Mouse (Mus musculus): Measurements from ENCODE around the gene Kcnh2.
"Not testable (repeated sequence)": the region's sequence is repeated elsewhere in the genome, so short reads cannot be mapped to it uniquely, and the experiment has no call there.

The Kcnh2 gene
- long read RNA-seq, experiment 1, partial matches to known transcripts: 1 of 3 reads
- long read RNA-seq, experiment 1, other reads (novel, unspliced or antisense): 1 of 3 reads
- long read RNA-seq, experiment 2, partial matches to known transcripts: 1 of 2 reads
- long read RNA-seq, experiment 2, other reads (novel, unspliced or antisense): 1 of 2 reads

- intact Hi-C loops (cut with DNase I): no loop called here
Measured at GRCm38 (mm10) chr5:24351278-24351677, at the start of gene Kcnh2. Gene Kcnh2 (minus strand): TSS chr5:24351604.

GRCm38 (mm10) chr5:24400362-24400761 lies 49.0 kb upstream of the Kcnh2 start:
- intact Hi-C loops (cut with DNase I): no loop called here

- intact Hi-C loops (cut with DNase I): no loop called here
Measured at GRCm38 (mm10) chr5:24399686-24400085, 48.3 kb upstream of the Kcnh2 start.

- intact Hi-C loops (cut with DNase I): not testable (repeated sequence)
Measured at GRCm38 (mm10) chr5:24396254-24396653, 44.9 kb upstream of the Kcnh2 start.

GRCm38 (mm10) chr5:24394165-24394894 lies 42.9 kb upstream of the Kcnh2 start:
- intact Hi-C loops (cut with DNase I): no loop called here

GRCm38 (mm10) chr5:24393392-24393997 lies 42.1 kb upstream of the Kcnh2 start, which contains the start of gene Abcb8:
Gene Abcb8 (plus strand): TSS chr5:24393663.
- intact Hi-C loops (cut with DNase I): no loop called here

GRCm38 (mm10) chr5:24392724-24393123 lies 41.3 kb upstream of the Kcnh2 start:
- intact Hi-C loops (cut with DNase I): no loop called here

- intact Hi-C loops (cut with DNase I): no loop called here
Measured at GRCm38 (mm10) chr5:24391864-24392263, 40.5 kb upstream of the Kcnh2 start, which contains the start of gene Atg9b. Gene Atg9b (minus strand): TSS chr5:24392143.

- intact Hi-C loops (cut with DNase I): no loop called here
Measured at GRCm38 (mm10) chr5:24389658-24390020, 38.2 kb upstream of the Kcnh2 start.

GRCm38 (mm10) chr5:24389011-24389657 lies 37.7 kb upstream of the Kcnh2 start:
- intact Hi-C loops (cut with DNase I): no loop called here

GRCm38 (mm10) chr5:24388246-24388915 lies 37.0 kb upstream of the Kcnh2 start:
- intact Hi-C loops (cut with DNase I): no loop called here

- intact Hi-C loops (cut with DNase I): no loop called here
Measured at GRCm38 (mm10) chr5:24387264-24388241, 36.1 kb upstream of the Kcnh2 start.

GRCm38 (mm10) chr5:24385887-24386550 lies 34.6 kb upstream of the Kcnh2 start:
- intact Hi-C loops (cut with DNase I): no loop called here

- intact Hi-C loops (cut with DNase I): no loop called here
Measured at GRCm38 (mm10) chr5:24385374-24385773, 34.0 kb upstream of the Kcnh2 start.

GRCm38 (mm10) chr5:24384407-24384806 lies 33.0 kb upstream of the Kcnh2 start:
- intact Hi-C loops (cut with DNase I): no loop called here

- intact Hi-C loops (cut with DNase I): no loop called here
Measured at GRCm38 (mm10) chr5:24383026-24383859, 31.8 kb upstream of the Kcnh2 start.

- intact Hi-C loops (cut with DNase I): no loop called here
Measured at GRCm38 (mm10) chr5:24381988-24382387, 30.6 kb upstream of the Kcnh2 start.

- intact Hi-C loops (cut with DNase I): no loop called here
Measured at GRCm38 (mm10) chr5:24381486-24381885, 30.1 kb upstream of the Kcnh2 start.

- intact Hi-C loops (cut with DNase I): no loop called here
Measured at GRCm38 (mm10) chr5:24380499-24380898, 29.1 kb upstream of the Kcnh2 start.

All from adrenal gland (tissue).